Mouse (Mus musculus): ENCODE measurements around the gene Bmpr2.

DNA sequence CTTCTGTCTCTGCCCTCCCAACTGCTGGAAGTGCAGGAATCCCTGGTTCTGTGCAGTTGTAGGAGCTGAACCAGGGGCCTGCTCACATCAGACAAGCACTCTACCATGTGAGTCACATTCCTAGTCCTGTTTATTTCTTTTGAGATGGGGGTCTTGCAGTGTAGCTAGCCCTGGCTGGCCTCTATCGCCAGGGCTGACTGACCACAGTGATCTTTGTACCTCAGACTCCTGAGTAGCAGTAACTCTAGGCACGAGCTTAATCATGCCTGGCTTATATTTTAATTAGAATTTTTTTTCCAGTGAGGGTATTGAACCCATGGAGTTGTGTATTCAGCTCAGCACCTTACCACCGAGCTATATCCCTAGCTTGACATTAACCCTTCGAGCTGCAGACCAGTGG is 128.0 kb downstream of the Bmpr2 start:
- TF ChIP-seq CTCF (IDR thresholded peaks at IDR 0.05; ENCODE audit: insufficient read depth, low read depth, low read length) (no peak), POLR2A (IDR thresholded peaks at IDR 0.05; ENCODE audit: insufficient read depth, low read depth, low read length) (no peak)
